Mouse (Mus musculus): ENCODE results near the gene Slc30a10.

Gene Slc30a10

DNA sequence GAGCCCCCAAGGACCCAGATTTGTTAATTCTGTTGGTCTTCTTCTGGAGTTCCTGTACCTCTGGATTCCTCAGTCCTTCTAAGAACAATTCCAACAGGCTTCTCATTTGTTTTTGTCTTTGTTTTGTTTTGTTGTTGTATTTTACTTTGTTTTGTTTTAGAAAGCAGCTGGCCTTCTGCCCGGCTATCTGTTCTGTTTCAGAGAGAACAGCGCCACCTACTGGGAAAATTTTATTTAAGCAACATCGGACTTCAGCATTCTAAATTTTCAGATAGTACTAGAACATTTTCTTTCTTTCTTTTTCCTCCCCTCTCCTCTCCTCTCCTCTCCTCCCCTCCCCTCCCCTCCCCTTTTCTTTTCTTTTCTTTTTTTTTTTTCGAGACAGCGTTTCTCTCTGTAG is 62.9 kb downstream of the Slc30a10 start:
- peak; percentile 25 for DNase-seq (ENCODE audit: low spot score)
